Mouse (Mus musculus): ENCODE measurements around the gene Naif1. TPM values are rescaled to one million over a fixed set of nuclear protein-coding genes. Genes with fewer than 3 reads are reported as not detected.

Naif1 gene
- total and polyA plus RNA-seq, 3 experiments = 2.7 to 6.5 (median 3.5) TPM

GRCm38 (mm10) chr2:32424796-32425195, 25.5 kb upstream of the Naif1 start:
- H3K27ac ChIP-seq (ENCODE audit: insufficient read depth, low read depth) = no peak overlapping the region
- H3K36me3 ChIP-seq (replicated peaks in 1 of 2; ENCODE audit: control insufficient read depth in 1 of 2, insufficient read depth in 1 of 2, low read length in 1 of 2) = peaks cover 10 to 25% of the 10 kb centered on the region in 2 experiments
- no peak overlapping the region for H3K4me2 ChIP-seq (ENCODE audit: insufficient read depth, low read depth, poor library complexity, severe bottlenecking)
- H3K9ac ChIP-seq (ENCODE audit: insufficient read depth, low read depth) = no peak overlapping the region
- no peak for TF ChIP-seq ZMIZ1 (IDR thresholded peaks at IDR 0.05; ENCODE audit: low read depth, low read length)
- TF ChIP-seq IRF4 (IDR thresholded peaks at IDR 0.05; ENCODE audit: low read depth, low read length) = no peak
- no peak for TF ChIP-seq MAFK (IDR thresholded peaks at IDR 0.05; ENCODE audit: insufficient replicate concordance, low read length)
- TF ChIP-seq SMC3 (IDR thresholded peaks at IDR 0.05; ENCODE audit: low read depth, low read length) = no peak
- TF ChIP-seq MEF2A (IDR thresholded peaks at IDR 0.05; ENCODE audit: borderline replicate concordance, low read depth, low read length) = no peak
- TF ChIP-seq KAT2A (IDR thresholded peaks at IDR 0.05; ENCODE audit: insufficient replicate concordance, low read length) = no peak
- no peak for TF ChIP-seq SIN3A (IDR thresholded peaks at IDR 0.05; ENCODE audit: low read length)
- TF ChIP-seq ETS1 (conservative IDR thresholded peaks at IDR 0.05; ENCODE audit: low read depth, low read length) = no peak
- no peak for TF ChIP-seq JUND (conservative IDR thresholded peaks at IDR 0.05; ENCODE audit: low read depth, low read length)
- TF ChIP-seq NELFE (IDR thresholded peaks at IDR 0.05; ENCODE audit: low read depth, low read length) = no peak
- no peak for TF ChIP-seq PAX5 (IDR thresholded peaks at IDR 0.05; ENCODE audit: low read length)
- TF ChIP-seq USF2 (conservative IDR thresholded peaks at IDR 0.05; ENCODE audit: low read depth, low read length) = no peak
- dilution Hi-C loops (cut with MboI; ENCODE audit: extremely low pct_ligation_motif_present, extremely low pct_unique_long_range_greater_than_20kb, low sequenced_read_pairs) (no loop called here), in situ Hi-C loops (cut with MboI; ENCODE audit: low pct_ligation_motif_present, low pct_unique_long_range_greater_than_20kb, low sequenced_read_pairs) (no loop called here)
- peaks cover 8 to 42% of the 10 kb centered on the region in 2 experiments for H3K4me1 ChIP-seq (ENCODE audit: control insufficient read depth in 1 of 2, insufficient read depth in 2 of 2)
- no peaks in the 10 kb centered on the region for H3K27me3 ChIP-seq (replicated peaks)
- DNase-seq (ENCODE audit: extremely low read depth) = no peak
- H3K9me3 ChIP-seq (replicated peaks; ENCODE audit: low read length) = no peaks in the 10 kb centered on the region
- H3K4me3 ChIP-seq (replicated peaks in 1 of 3; ENCODE audit: low read depth in 2 of 3, low read length in 2 of 3, poor library complexity in 1 of 3) = no peak overlapping the region
- H3K79me2 ChIP-seq (replicated peaks; ENCODE audit: control insufficient read depth, extremely low read depth, insufficient read depth, poor library complexity, severe bottlenecking) = no peaks in the 10 kb centered on the region

GRCm38 (mm10) chr2:32425568-32425967, 24.7 kb upstream of the Naif1 start:
- peaks cover 8 to 42% of the 10 kb centered on the region in 2 experiments for H3K4me1 ChIP-seq (ENCODE audit: control insufficient read depth in 1 of 2, insufficient read depth in 2 of 2)
- dilution Hi-C loops (cut with MboI; ENCODE audit: extremely low pct_ligation_motif_present, extremely low pct_unique_long_range_greater_than_20kb, low sequenced_read_pairs) = no loop called here

More at GRCm38 (mm10) chr2:32425568-32425967, 24.7 kb upstream of the Naif1 start:
- in situ Hi-C loops (cut with MboI; ENCODE audit: low pct_ligation_motif_present, low pct_unique_long_range_greater_than_20kb, low sequenced_read_pairs) = no loop called here
- H3K79me2 ChIP-seq (replicated peaks; ENCODE audit: control insufficient read depth, extremely low read depth, insufficient read depth, poor library complexity, severe bottlenecking) = no peaks in the 10 kb centered on the region
- no peak overlapping the region for H3K9ac ChIP-seq (ENCODE audit: insufficient read depth, low read depth)
- no peak for TF ChIP-seq MAFK (IDR thresholded peaks at IDR 0.05; ENCODE audit: insufficient replicate concordance, low read length)
- no peak for TF ChIP-seq JUN (IDR thresholded peaks at IDR 0.05; ENCODE audit: insufficient read depth, low read depth, low read length)
- no peak for TF ChIP-seq MXI1 (IDR thresholded peaks at IDR 0.05; ENCODE audit: low read depth, low read length)
- no peak for TF ChIP-seq POLR2A (IDR thresholded peaks at IDR 0.05; ENCODE audit: low read depth, low read length)
- no peak for TF ChIP-seq MAZ (IDR thresholded peaks at IDR 0.05; ENCODE audit: low read depth, low read length)
- TF ChIP-seq CHD1 (IDR thresholded peaks at IDR 0.05; ENCODE audit: low read depth, low read length) = no peak
- no peak for TF ChIP-seq ETS1 (conservative IDR thresholded peaks at IDR 0.05; ENCODE audit: low read depth, low read length)
- TF ChIP-seq NRF1 (IDR thresholded peaks at IDR 0.05; ENCODE audit: low read depth, low read length) = no peak
- no peak for TF ChIP-seq KAT2A (IDR thresholded peaks at IDR 0.05; ENCODE audit: insufficient replicate concordance, low read length)
- TF ChIP-seq CTCF (conservative IDR thresholded peaks at IDR 0.05 in 1 of 2, IDR thresholded peaks at IDR 0.05 in 1 of 2; ENCODE audit: low read depth in 2 of 2, low read length in 2 of 2) = no peak
- TF ChIP-seq ZMIZ1 (IDR thresholded peaks at IDR 0.05; ENCODE audit: low read depth, low read length) = no peak
- H3K27me3 ChIP-seq (replicated peaks) = no peaks in the 10 kb centered on the region
- H3K4me2 ChIP-seq (ENCODE audit: insufficient read depth, low read depth, poor library complexity, severe bottlenecking) = no peak overlapping the region
- H3K36me3 ChIP-seq (replicated peaks in 1 of 2; ENCODE audit: control insufficient read depth in 1 of 2, insufficient read depth in 1 of 2, low read length in 1 of 2) = peaks cover 3 to 20% of the 10 kb centered on the region in 2 experiments
- no peak overlapping the region for H3K27ac ChIP-seq (ENCODE audit: insufficient read depth, low read depth)
- no peak for DNase-seq (ENCODE audit: extremely low read depth)
- no peak overlapping the region for H3K4me3 ChIP-seq (replicated peaks in 1 of 3; ENCODE audit: low read depth in 2 of 3, low read length in 2 of 3, poor library complexity in 1 of 3)
- H3K9me3 ChIP-seq (replicated peaks; ENCODE audit: low read length) = no peaks in the 10 kb centered on the region

Measured in CH12.LX (cell line).